Mouse (Mus musculus): Measurements from ENCODE around the gene Chn2.

Gene Chn2

GRCm38 (mm10) chr6:54242286-54242685 is 202.9 kb downstream of the Chn2 start:
- no peak for DNase-seq (ENCODE audit: low spot score)

- DNase-seq (ENCODE audit: low spot score), result no peak
Observed at GRCm38 (mm10) chr6:54248354-54249252, 209.2 kb downstream of the Chn2 start.

- no peak for DNase-seq (ENCODE audit: low spot score)
Observed at GRCm38 (mm10) chr6:54251401-54252191, 212.2 kb downstream of the Chn2 start.

GRCm38 (mm10) chr6:54253206-54253605 is 213.9 kb downstream of the Chn2 start:
- DNase-seq (ENCODE audit: low spot score), result no peak

GRCm38 (mm10) chr6:54253881-54254280 is 214.5 kb downstream of the Chn2 start:
- DNase-seq (ENCODE audit: low spot score), result no peak

GRCm38 (mm10) chr6:54254759-54255158 is 215.4 kb downstream of the Chn2 start:
- DNase-seq (ENCODE audit: low spot score), result no peak

- no peak for DNase-seq (ENCODE audit: low spot score)
Observed at GRCm38 (mm10) chr6:54255321-54255720, 216.0 kb downstream of the Chn2 start.

GRCm38 (mm10) chr6:54256397-54256796 is 217.0 kb downstream of the Chn2 start:
- DNase-seq (ENCODE audit: low spot score), result no peak

- DNase-seq (ENCODE audit: low spot score), result no peak
Observed at GRCm38 (mm10) chr6:54257552-54257951, 218.2 kb downstream of the Chn2 start.

- DNase-seq (ENCODE audit: low spot score), result no peak
Observed at GRCm38 (mm10) chr6:54258462-54258861, 219.1 kb downstream of the Chn2 start.

GRCm38 (mm10) chr6:54262732-54263131 is 223.4 kb downstream of the Chn2 start:
- no peak for DNase-seq (ENCODE audit: low spot score)

GRCm38 (mm10) chr6:54263890-54264289 is 224.5 kb downstream of the Chn2 start:
- DNase-seq (ENCODE audit: low spot score), result no peak

- DNase-seq (ENCODE audit: low spot score), result no peak
Observed at GRCm38 (mm10) chr6:54264537-54264936, 225.2 kb downstream of the Chn2 start.

GRCm38 (mm10) chr6:54265384-54265783 is 226.0 kb downstream of the Chn2 start:
- no peak for DNase-seq (ENCODE audit: low spot score)

- no peak for DNase-seq (ENCODE audit: low spot score)
Observed at GRCm38 (mm10) chr6:54272556-54273378, 233.4 kb downstream of the Chn2 start.

GRCm38 (mm10) chr6:54273379-54273730 is 234.0 kb downstream of the Chn2 start:
- DNase-seq (ENCODE audit: low spot score), result no peak

- DNase-seq (ENCODE audit: low spot score), result no peak
Observed at GRCm38 (mm10) chr6:54277234-54277633, 237.9 kb downstream of the Chn2 start.

- DNase-seq (ENCODE audit: low spot score), result no peak
Observed at GRCm38 (mm10) chr6:54277828-54278227, 238.5 kb downstream of the Chn2 start.

- DNase-seq (ENCODE audit: low spot score), result no peak
Observed at GRCm38 (mm10) chr6:54278613-54279012, 239.3 kb downstream of the Chn2 start.

GRCm38 (mm10) chr6:54279391-54279790 is 240.0 kb downstream of the Chn2 start:
- DNase-seq (ENCODE audit: low spot score), result no peak

GRCm38 (mm10) chr6:54280248-54280647 is 240.9 kb downstream of the Chn2 start:
- DNase-seq (ENCODE audit: low spot score), result no peak

GRCm38 (mm10) chr6:54283299-54283698 is 243.9 kb downstream of the Chn2 start:
- DNase-seq (ENCODE audit: low spot score), result no peak

Measured in ovary, postnatal 14 days (tissue).